Mouse (Mus musculus) layer of hippocampus, postnatal 36 days (tissue): ENCODE measurements at regions not wholly inside any gene's neighbourhood (a gene's known extent, or its start where the extent isn't known, plus 50 kb on each side); places are given as distances from the start of the nearest gene placed in this dataset.

Experiments used
- DNase-seq, 2 experiments: peaks; one replicate each; pipeline ENCODE4 v3.0.0; 2022

- DNase-seq, result no peak
Observed at GRCm38 (mm10) chr13:81852309-81852978, 69.6 kb downstream of the Cetn3 start.

GRCm38 (mm10) chr13:81856072-81856471, 73.2 kb downstream of the Cetn3 start:
- DNase-seq, result peak; percentile 22 to 32

DNA sequence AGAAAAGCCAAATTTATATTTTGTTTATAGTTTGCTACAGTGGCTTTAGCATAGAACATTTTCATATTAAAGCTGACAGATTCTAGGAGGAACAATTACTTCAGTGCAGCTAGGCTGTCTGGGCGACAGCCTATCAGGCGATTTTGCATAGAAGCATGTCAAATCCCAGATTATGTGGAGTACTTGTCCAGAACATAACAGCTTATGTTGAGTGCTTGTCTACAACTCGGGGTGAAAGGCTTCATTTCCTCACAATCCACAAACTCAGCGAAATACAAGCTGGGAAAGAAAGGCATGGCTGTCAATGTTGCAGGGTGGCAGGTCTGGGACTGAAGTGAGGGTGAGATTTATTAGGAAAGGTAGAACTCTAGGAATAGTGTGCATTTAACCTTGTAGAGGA, 77.8 kb downstream of the Cetn3 start:
- DNase-seq, result no peak

- DNase-seq, result no peak
Observed at GRCm38 (mm10) chr13:81861886-81862600, 79.2 kb downstream of the Cetn3 start.

DNA sequence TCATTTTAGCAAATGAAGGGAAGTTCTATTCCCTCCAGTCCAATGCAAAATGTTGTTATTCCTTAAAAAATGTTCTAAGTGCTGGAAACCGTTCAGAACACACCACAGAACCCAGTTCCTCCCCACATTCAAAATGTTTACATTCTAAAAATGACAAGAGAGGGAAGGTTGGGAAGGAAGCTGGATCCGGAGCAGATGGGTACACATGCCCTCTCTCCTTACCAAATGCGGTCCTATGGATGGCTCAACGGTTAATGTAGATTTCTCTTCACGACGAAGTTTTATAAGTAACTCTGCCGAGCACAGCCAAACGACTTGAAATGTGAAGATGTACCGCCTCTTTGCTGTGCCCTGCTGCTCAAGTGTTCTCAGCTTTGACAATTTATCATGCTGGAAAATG, 88.3 kb downstream of the Cetn3 start:
- DNase-seq, result no peak

GRCm38 (mm10) chr13:81885879-81886278, 103.0 kb downstream of the Cetn3 start:
- DNase-seq, result no peak

DNA sequence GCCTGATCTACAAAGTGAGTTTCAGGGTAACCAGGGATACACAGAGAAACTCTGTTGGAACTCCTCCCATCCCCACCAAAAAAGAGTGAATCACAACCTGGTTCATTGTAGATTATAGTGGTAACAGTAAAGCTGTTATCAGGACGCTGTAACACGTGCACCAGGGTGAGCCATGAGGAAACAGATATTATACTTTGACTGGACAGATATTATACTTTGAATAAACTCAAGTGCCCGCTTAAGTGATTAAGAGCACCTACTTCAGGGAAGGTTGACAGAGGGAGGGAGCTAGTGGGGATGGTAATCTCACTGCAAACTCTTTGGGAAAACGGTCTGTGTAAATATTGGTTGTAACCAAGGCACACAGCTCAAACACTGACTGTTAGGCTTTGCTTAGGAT, 147.4 kb downstream of the Cetn3 start:
- no peak for DNase-seq

DNA sequence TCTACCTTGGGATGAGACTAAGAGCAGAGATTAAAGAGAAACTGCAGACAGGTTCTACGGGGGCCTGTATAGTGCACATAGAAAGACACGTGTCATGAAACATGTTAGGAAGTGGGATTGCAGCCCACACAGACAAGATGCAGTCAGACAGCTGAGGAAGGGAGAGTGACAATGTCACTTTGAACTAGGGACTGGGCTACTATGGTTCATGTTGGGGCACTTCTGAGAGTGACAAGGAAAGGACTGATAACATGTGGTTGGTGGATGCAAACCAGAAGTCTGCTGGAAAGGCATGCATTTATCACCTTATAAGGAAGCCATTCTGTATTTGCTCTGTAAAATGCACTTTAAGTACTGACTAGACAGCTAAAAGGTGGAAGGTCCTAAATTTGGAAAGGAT, 148.3 kb downstream of the Cetn3 start:
- no peak for DNase-seq

DNA sequence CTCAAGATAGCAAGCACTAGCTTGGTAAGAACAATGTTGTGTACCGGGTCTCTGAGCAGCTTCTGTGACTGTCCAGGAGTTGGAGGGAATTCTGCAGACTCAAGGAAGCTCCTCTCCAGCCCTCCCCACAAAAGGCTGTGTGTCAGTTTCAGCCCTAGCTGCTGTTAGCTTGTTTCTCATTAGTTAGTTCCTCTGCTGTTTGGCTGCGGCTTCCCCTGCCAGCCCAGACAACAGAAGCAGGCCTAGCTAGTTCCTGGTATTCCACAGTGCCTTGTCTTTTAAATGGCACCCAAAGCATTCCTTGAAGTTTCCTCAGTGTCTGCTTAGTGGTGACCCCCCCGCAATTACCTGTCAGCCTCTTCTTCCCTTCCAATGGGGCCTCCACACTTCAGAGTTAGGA, 154.2 kb downstream of the Cetn3 start:
- no peak for DNase-seq

GRCm38 (mm10) chr13:81944047-81944446, 161.2 kb downstream of the Cetn3 start:
- peak; percentile 74 to 78 for DNase-seq

- no peak for DNase-seq
Observed at GRCm38 (mm10) chr13:81944469-81944868, 161.6 kb downstream of the Cetn3 start.

DNA sequence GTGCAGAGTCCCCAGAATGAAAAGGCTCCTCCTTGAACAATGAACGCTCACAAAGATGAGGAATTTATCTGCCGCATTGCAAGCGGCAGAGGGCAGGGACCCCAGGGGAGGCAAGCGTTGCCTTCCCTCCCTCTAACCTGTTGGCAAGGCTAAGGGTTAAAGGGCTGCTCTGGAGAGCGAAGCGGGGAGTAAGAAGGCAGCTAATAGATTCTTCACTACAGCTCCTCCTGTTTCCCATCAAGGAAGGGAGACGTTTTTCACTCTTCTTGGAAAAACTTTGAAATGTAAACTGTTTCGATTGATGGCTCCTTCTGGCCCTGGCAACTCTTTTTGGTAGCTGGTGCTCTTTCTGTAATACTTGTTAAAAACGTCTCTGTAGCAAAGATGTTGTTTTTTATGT, 162.9 kb downstream of the Cetn3 start:
- no peak for DNase-seq

DNA sequence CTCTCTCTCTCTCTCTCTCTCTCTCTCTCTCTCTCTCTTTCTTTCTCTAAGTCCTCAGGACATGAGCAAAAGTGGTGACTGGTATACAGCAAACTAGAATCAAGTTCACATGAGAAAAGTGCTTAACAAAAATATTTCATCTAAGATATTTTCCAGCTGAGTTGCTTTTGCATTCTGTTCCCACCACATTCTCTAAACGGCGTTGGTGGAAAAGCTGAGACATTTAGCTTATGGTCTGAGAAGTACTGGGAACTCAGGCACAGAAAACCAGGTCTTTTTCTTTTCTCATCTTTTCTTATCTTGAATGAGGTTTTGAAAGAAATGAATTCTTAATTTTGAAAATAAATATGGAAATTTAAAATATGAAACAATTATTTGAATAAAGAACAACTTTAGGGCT, 182.6 kb downstream of the Cetn3 start:
- no peak for DNase-seq

DNA sequence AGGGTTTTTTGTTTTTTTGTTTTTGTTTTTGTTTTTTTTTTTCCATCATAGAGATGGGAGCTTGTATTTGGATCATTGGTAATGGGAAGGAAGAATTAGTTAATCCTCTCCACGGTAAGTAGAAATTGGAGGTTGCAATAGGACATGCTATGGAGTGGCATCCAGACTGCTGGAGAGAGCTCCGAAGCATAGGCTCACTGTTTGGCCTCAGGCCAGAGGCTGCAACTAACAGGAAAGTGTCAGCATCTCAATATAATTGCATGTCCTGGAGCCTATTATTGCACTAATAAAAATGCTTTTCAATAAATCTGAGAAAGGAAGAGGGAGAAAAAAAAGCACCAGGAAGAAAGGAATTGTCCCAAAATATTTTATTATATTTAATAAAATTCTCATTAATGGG, 193.0 kb downstream of the Cetn3 start:
- DNase-seq, result no peak

GRCm38 (mm10) chr13:81978003-81978402, 195.1 kb downstream of the Cetn3 start:
- no peak for DNase-seq

DNA sequence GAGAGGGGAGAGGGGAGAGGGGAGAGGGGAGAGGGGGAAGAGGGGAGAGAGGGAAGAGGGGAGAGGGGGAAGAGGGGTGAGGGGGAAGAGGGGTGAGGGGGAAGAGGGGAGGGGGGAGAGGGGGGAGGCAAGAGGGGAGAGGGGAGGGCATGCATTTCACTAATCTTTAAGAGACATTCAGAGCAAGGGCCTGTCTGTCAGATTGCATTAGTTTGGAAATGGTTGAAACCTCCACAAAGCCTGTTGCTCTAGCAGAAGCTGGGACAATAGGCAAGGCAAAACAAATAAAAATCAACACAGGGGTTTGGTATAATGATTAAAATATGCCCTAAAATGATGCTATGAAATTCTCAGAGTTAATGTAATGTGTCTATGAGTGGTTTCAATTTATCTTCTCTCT, 196.4 kb downstream of the Cetn3 start:
- DNase-seq, result no peak

- peak; percentile 16 to 18 for DNase-seq
Observed at GRCm38 (mm10) chr13:81980094-81980493, 197.2 kb downstream of the Cetn3 start.

- DNase-seq, result no peak
Observed at GRCm38 (mm10) chr13:81982491-81982890, 199.6 kb downstream of the Cetn3 start.

DNA sequence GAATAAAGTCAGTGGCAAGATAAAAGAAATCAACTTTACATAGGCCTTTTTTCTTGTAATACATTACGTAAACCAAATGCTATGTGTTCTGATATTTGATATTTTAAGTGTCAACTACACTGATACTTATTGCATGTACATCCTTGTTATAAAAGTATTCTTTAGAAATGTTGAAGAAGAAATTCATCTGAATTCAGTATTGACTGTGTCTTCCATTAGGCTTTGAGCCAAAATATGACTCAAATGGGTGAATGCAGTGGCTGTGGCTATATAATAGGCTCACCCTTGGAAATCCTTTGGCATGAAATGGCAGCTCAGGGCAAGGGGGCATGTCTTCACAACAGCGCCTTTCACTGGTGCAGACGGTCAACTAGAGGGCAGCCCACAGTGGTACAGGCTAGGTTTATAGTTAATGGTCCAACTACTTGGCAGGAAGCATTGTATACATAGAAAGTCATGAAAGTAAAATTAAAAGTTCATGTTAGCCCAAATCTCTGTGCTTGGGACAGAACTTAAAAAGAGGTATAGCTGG, 217.9 kb downstream of the Cetn3 start:
- no peak for DNase-seq

- DNase-seq, result no peak
Observed at GRCm38 (mm10) chr13:82005929-82006726, 223.3 kb downstream of the Cetn3 start.

- no peak for DNase-seq
Observed at GRCm38 (mm10) chr13:82007222-82007621, 224.3 kb downstream of the Cetn3 start.

DNA sequence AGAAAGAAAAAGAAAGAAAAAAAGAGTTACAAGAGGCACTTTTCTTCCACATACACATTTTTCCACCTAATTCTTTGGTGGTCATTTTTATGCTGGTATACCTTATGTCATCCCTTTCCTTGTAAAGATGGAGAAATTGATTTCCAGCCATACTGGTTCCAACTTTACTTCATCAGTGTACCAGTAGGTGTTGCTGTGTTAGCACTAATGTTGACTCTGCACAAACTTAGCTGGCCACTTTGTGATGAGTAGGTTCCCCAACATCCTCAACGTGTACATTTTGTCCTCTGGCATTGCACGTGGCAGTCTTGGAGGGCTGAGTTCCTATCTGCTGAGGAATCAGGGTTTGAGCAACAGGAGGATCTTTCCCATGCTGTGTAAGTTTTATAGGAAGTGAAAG, 256.7 kb downstream of the Cetn3 start:
- DNase-seq, result no peak

DNA sequence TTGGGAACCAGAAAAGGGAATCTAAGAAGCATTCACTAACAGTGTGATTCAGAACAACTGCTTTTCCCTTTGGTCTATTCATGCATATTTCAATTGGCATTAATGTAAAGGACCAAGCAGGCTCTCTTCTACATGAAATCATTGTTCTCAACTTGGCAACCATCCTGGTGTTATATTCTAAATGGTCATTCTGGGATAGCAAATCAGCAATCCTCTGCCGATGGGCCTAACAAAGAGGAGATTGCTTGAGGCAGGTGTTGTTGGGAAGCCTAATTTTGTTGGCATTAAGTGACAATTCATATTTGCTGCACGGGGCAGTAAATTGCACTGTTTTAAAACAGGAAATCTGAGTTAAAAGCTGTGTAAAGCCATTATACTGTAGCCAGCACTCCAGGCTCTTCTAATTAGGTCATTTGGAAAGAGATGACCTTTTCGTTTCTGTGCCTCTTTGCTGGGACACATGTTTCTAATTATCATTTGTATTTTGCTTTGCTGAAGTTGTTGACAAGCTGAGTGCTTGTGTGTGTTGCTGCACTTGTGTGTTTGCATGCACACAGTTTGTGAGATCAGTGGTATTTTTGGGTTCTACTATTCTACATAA, 275.4 kb downstream of the Cetn3 start:
- no peak for DNase-seq
